Mouse (Mus musculus) CH12.LX (cell line): ENCODE measurements at regions not wholly inside any gene's neighbourhood (a gene's known extent, or its start where the extent isn't known, plus 50 kb on each side); places are given as distances from the start of the nearest gene placed in this dataset.

ENCODE experiments used
- DNase-seq: peaks from one replicate; pipeline ENCODE4 v3.0.0-alpha.2; 2013; ENCODE audit errors: extremely low read depth
- H3K27ac ChIP-seq: 2 replicates; pipeline ENCODE4 v1.5.1; 2012; ENCODE audit warnings: low read depth, mild to moderate bottlenecking, control low read depth, moderate library complexity; ENCODE audit not compliant: insufficient read depth
- H3K27me3 ChIP-seq: replicated peaks from 2 replicates; pipeline ENCODE3; 2012; ENCODE audit warnings: inconsistent platforms
- H3K36me3 ChIP-seq, 2 experiments: replicated peaks in 1 of 2; 2 replicates each; pipeline versions ENCODE3 to v1.6.1; 2012; ENCODE audit warnings: inconsistent platforms in 1 of 2, low read length in 1 of 2, mild to moderate bottlenecking in 1 of 2, mixed read lengths in 1 of 2, moderate library complexity in 1 of 2; ENCODE audit not compliant: control insufficient read depth in 1 of 2, insufficient read depth in 1 of 2
- H3K4me1 ChIP-seq, 2 experiments: 2 replicates each; pipeline ENCODE4 v1.6.1; 2012; ENCODE audit warnings: inconsistent platforms in 1 of 2, moderate library complexity in 1 of 2; ENCODE audit not compliant: insufficient read depth in 2 of 2, control insufficient read depth in 1 of 2
- H3K4me2 ChIP-seq: 2 replicates; pipeline ENCODE4 v1.6.1; 2012; ENCODE audit warnings: low read depth, mild to moderate bottlenecking, control low read depth; ENCODE audit not compliant: poor library complexity, insufficient read depth, severe bottlenecking
- H3K4me3 ChIP-seq, 3 experiments: fragments of 150-350 bp in 1 of 3; sonication (generic) in 1 of 3; replicated peaks in 1 of 3; 2 replicates each; pipeline versions ENCODE3 to v1.5.1; 2011 to 2012; ENCODE audit warnings: low read depth in 2 of 3, low read length in 2 of 3, mild to moderate bottlenecking in 2 of 3, moderate library complexity in 2 of 3, control low read depth in 1 of 3, improper control_type of control experiment in 1 of 3, inconsistent platforms in 1 of 3, mixed read lengths in 1 of 3; ENCODE audit not compliant: poor library complexity in 1 of 3
- H3K79me2 ChIP-seq: replicated peaks from 2 replicates; pipeline ENCODE4 v1.6.1; 2012; ENCODE audit warnings: mild to moderate bottlenecking, moderate library complexity; ENCODE audit not compliant: control insufficient read depth, poor library complexity, insufficient read depth, severe bottlenecking; ENCODE audit errors: extremely low read depth
- H3K9ac ChIP-seq: 2 replicates; pipeline ENCODE4 v1.6.1; 2012; ENCODE audit warnings: low read depth, mild to moderate bottlenecking, control low read depth, moderate library complexity; ENCODE audit not compliant: insufficient read depth
- H3K9me3 ChIP-seq: replicated peaks from 2 replicates; pipeline ENCODE3; 2012; ENCODE audit warnings: low read length, inconsistent platforms, mixed read lengths
- BHLHE40 ChIP-seq: IDR thresholded peaks from 2 replicates; pipeline ENCODE4 v1.6.1; 2011; ENCODE audit warnings: mild to moderate bottlenecking, low read depth, low read length, improper control_type of control experiment
- CHD2 ChIP-seq: IDR thresholded peaks from 2 replicates; pipeline ENCODE4 v1.6.1; 2011; ENCODE audit warnings: low read length, improper control_type of control experiment
- CTCF ChIP-seq, 2 experiments: IDR thresholded peaks in 1 of 2; conservative IDR thresholded peaks in 1 of 2; 2 replicates each; pipeline ENCODE4 v1.5.1; 2011 to 2012; ENCODE audit warnings: low read depth in 2 of 2, low read length in 2 of 2, improper control_type of control experiment in 1 of 2, inconsistent platforms in 1 of 2, mild to moderate bottlenecking in 1 of 2, moderate library complexity in 1 of 2
- E2F4 ChIP-seq: IDR thresholded peaks from 2 replicates; pipeline ENCODE4 v1.6.1; 2011; ENCODE audit warnings: low read depth, low read length, improper control_type of control experiment; ENCODE audit not compliant: insufficient replicate concordance
- ETS1 ChIP-seq: conservative IDR thresholded peaks from 2 replicates; pipeline ENCODE4 v1.6.1; 2012; ENCODE audit warnings: low read depth, mild to moderate bottlenecking, inconsistent platforms, low read length, improper control_type of control experiment, moderate library complexity
- HCFC1 ChIP-seq: IDR thresholded peaks from 2 replicates; pipeline ENCODE4 v1.6.1; 2012; ENCODE audit warnings: low read depth, mild to moderate bottlenecking, inconsistent platforms, low read length, improper control_type of control experiment
- IRF4 ChIP-seq: IDR thresholded peaks from 2 replicates; pipeline ENCODE4 v1.6.1; 2014; ENCODE audit warnings: low read depth, mild to moderate bottlenecking, inconsistent platforms, low read length, improper control_type of control experiment
- JUN ChIP-seq: IDR thresholded peaks from 2 replicates; pipeline ENCODE4 v1.6.1; 2011; ENCODE audit warnings: low read depth, mild to moderate bottlenecking, low read length, improper control_type of control experiment, moderate library complexity; ENCODE audit not compliant: insufficient read depth
- KAT2A ChIP-seq: IDR thresholded peaks from 2 replicates; pipeline ENCODE4 v1.6.1; 2012; ENCODE audit warnings: low read length, improper control_type of control experiment, inconsistent platforms; ENCODE audit not compliant: insufficient replicate concordance
- MAFK ChIP-seq: IDR thresholded peaks from 2 replicates; pipeline ENCODE4 v1.6.1; 2011; ENCODE audit warnings: low read length, improper control_type of control experiment; ENCODE audit not compliant: insufficient replicate concordance
- MEF2A ChIP-seq: IDR thresholded peaks from 2 replicates; pipeline ENCODE4 v1.6.1; 2014; ENCODE audit warnings: low read depth, mild to moderate bottlenecking, inconsistent platforms, low read length, improper control_type of control experiment, borderline replicate concordance
- MXI1 ChIP-seq: IDR thresholded peaks from 2 replicates; pipeline ENCODE4 v1.6.1; 2011; ENCODE audit warnings: mild to moderate bottlenecking, low read depth, low read length, improper control_type of control experiment
- NRF1 ChIP-seq: IDR thresholded peaks from 2 replicates; pipeline ENCODE4 v1.6.1; 2014; ENCODE audit warnings: low read depth, mild to moderate bottlenecking, inconsistent platforms, low read length, improper control_type of control experiment, moderate library complexity
- PAX5 ChIP-seq: IDR thresholded peaks from 2 replicates; pipeline ENCODE4 v1.6.1; 2012; ENCODE audit warnings: low read length, inconsistent platforms, mixed read lengths
- RAD21 ChIP-seq: IDR thresholded peaks from 2 replicates; pipeline ENCODE4 v1.6.1; 2011; ENCODE audit warnings: low read depth, mild to moderate bottlenecking, low read length, improper control_type of control experiment, moderate library complexity
- SIN3A ChIP-seq: IDR thresholded peaks from 2 replicates; pipeline ENCODE4 v1.6.1; 2012; ENCODE audit warnings: low read length, improper control_type of control experiment, inconsistent platforms
- TBP ChIP-seq: conservative IDR thresholded peaks from 2 replicates; pipeline ENCODE4 v1.6.1; 2011; ENCODE audit warnings: low read depth, low read length, improper control_type of control experiment
- UBTF ChIP-seq: IDR thresholded peaks from 2 replicates; pipeline ENCODE4 v1.6.1; 2012; ENCODE audit warnings: low read depth, mild to moderate bottlenecking, inconsistent platforms, low read length, improper control_type of control experiment, moderate library complexity
- USF1 ChIP-seq: IDR thresholded peaks from 2 replicates; pipeline ENCODE4 v1.6.1; 2014; ENCODE audit warnings: low read depth, mild to moderate bottlenecking, inconsistent platforms, low read length, improper control_type of control experiment
- ZC3H11A ChIP-seq: IDR thresholded peaks from 2 replicates; pipeline ENCODE4 v1.6.1; 2012; ENCODE audit warnings: low read depth, mild to moderate bottlenecking, inconsistent platforms, low read length, improper control_type of control experiment
- ZKSCAN1 ChIP-seq: IDR thresholded peaks from 2 replicates; pipeline ENCODE4 v1.6.1; 2012; ENCODE audit warnings: low read depth, inconsistent platforms, low read length, improper control_type of control experiment, borderline replicate concordance
- ZMIZ1 ChIP-seq: IDR thresholded peaks from 2 replicates; pipeline ENCODE4 v1.6.1; 2012; ENCODE audit warnings: low read depth, mild to moderate bottlenecking, inconsistent platforms, low read length, improper control_type of control experiment
- dilution Hi-C: fragments of 300-500 bp; cut with MboI; formaldehyde crosslinking; loops from 2 replicates; pipeline ENCODE4 v1.14.3; 2020; ENCODE audit warnings: low sequenced_read_pairs; ENCODE audit not compliant: extremely low pct_unique_long_range_greater_than_20kb, extremely low pct_ligation_motif_present
- in situ Hi-C: fragments of 300-500 bp; cut with MboI; formaldehyde crosslinking; loops from 3 replicates; pipeline ENCODE4 v1.14.3; 2019; ENCODE audit warnings: low sequenced_read_pairs, low pct_ligation_motif_present, low pct_unique_long_range_greater_than_20kb, mixed read lengths

GRCm38 (mm10) chr19:33056372-33056791 is 299.1 kb downstream of the Pten start (continued):
- TF ChIP-seq SIN3A (peak; percentile 43; the same call in 1 of the 2 replicates), BHLHE40 (peak; percentile 48; the same call in 1 of the 2 replicates), PAX5 (no peak), ETS1 (0 out of 2 replicates have a peak, but pooled peaks have one; percentile 11), UBTF (no peak)
- TF ChIP-seq, all 38 proteins: peak for 8

GRCm38 (mm10) chr19:33061006-33061405 is 303.7 kb downstream of the Pten start:
- DNase-seq: no peak
- H3K9me3 ChIP-seq: no peaks in the 10 kb centered on the region
- dilution Hi-C loops (no loop called here), in situ Hi-C loops (no loop called here)
- H3K27me3 ChIP-seq: no peaks in the 10 kb centered on the region
- peaks cover 0 to 5% of the 10 kb centered on the region in 2 experiments; a peak in 2 of 4 replicates for H3K4me1 ChIP-seq
- no peak overlapping the region for H3K4me3 ChIP-seq
- H3K36me3 ChIP-seq: no peaks in the 10 kb centered on the region
- no peak overlapping the region for H3K9ac ChIP-seq
- no peak for TF ChIP-seq JUN
- no peak for TF ChIP-seq TBP
- TF ChIP-seq MEF2A: no peak
- no peak for TF ChIP-seq UBTF
- TF ChIP-seq RAD21: no peak
- no peak for TF ChIP-seq ETS1
- no peak for TF ChIP-seq PAX5
- TF ChIP-seq, all 38 proteins: peak for 0
- Histone ChIP-seq H3K4me2 (no peak overlapping the region), H3K27ac (no peak overlapping the region), H3K79me2 (no peaks in the 10 kb centered on the region)

- H3K9ac ChIP-seq: no peak overlapping the region
- H3K4me1 ChIP-seq: no peaks in the 10 kb centered on the region
- no peak for DNase-seq
- H3K36me3 ChIP-seq: no peaks in the 10 kb centered on the region
- H3K4me3 ChIP-seq: no peak overlapping the region
- no peaks in the 10 kb centered on the region for H3K27me3 ChIP-seq
- no peaks in the 10 kb centered on the region for H3K79me2 ChIP-seq
- dilution Hi-C loops (no loop called here), in situ Hi-C loops (no loop called here)
- no peaks in the 10 kb centered on the region for H3K9me3 ChIP-seq
- H3K4me2 ChIP-seq: no peak overlapping the region
- H3K27ac ChIP-seq: no peak overlapping the region
- no peak for TF ChIP-seq E2F4
- TF ChIP-seq MXI1: no peak
- no peak for TF ChIP-seq CHD2
- TF ChIP-seq NRF1: no peak
- no peak for TF ChIP-seq PAX5
- TF ChIP-seq BHLHE40: no peak
- no peak for TF ChIP-seq KAT2A
- no peak for TF ChIP-seq CTCF (conservative IDR thresholded peaks at IDR 0.05 in 1 of 2, IDR thresholded peaks at IDR 0.05 in 1 of 2; ENCODE audit: low read depth in 2 of 2, low read length in 2 of 2)
- TF ChIP-seq ZKSCAN1: no peak
- TF ChIP-seq IRF4: no peak
- no peak for TF ChIP-seq USF1
- TF ChIP-seq MAFK: no peak
- TF ChIP-seq ZC3H11A: no peak
- TF ChIP-seq SIN3A: no peak
- TF ChIP-seq HCFC1: no peak
- no peak for TF ChIP-seq ZMIZ1
Measured at GRCm38 (mm10) chr19:33062165-33063058, 305.1 kb downstream of the Pten start.
